Mouse (Mus musculus): ENCODE results near the gene Zfp64. TPM values are rescaled to one million over a fixed set of nuclear protein-coding genes. Genes with fewer than 3 reads are reported as not detected.

Gene Zfp64
- polyA plus RNA-seq, 1 experiment from 2014 or later: 39.4 TPM

GRCm38 (mm10) chr2:168980859-168981258 lies 25.5 kb upstream of the Zfp64 start:
- peak; percentile 80 for ATAC-seq (replicated peaks; ENCODE audit: low FRiP score)
- no peak overlapping the region for H3K4me3 ChIP-seq (ENCODE audit: low read depth, low read length)
- whole genome bisulfite sequencing: 53% methylated on average over 6 of the region's 6 CpGs

GRCm38 (mm10) chr2:168979742-168980141 lies 24.4 kb upstream of the Zfp64 start:
- no peak overlapping the region for H3K27ac ChIP-seq (ENCODE audit: low read depth, low read length)
- no peak overlapping the region for H3K9ac ChIP-seq (ENCODE audit: low read length)
- H3K27me3 ChIP-seq (ENCODE audit: control insufficient read depth, insufficient read depth, low read length): no peaks in the 10 kb centered on the region
- H3K4me2 ChIP-seq (ENCODE audit: low read depth, low read length, severe bottlenecking): no peak overlapping the region
- ATAC-seq (replicated peaks; ENCODE audit: low FRiP score) (no peak), DNase-seq (ENCODE audit: low spot score) (no peak)
- H3K9me3 ChIP-seq (ENCODE audit: control insufficient read depth, low read length): no peaks in the 10 kb centered on the region
- H3K4me3 ChIP-seq (ENCODE audit: low read depth, low read length): no peak overlapping the region
- WGBS: 59% methylated on average over 11 of the region's 11 CpGs
- H3K36me3 ChIP-seq (ENCODE audit: control insufficient read depth, insufficient read depth, low read length): no peaks in the 10 kb centered on the region
- no peaks in the 10 kb centered on the region for H3K4me1 ChIP-seq (replicated peaks; ENCODE audit: control insufficient read depth, insufficient read depth, low read length)

More at GRCm38 (mm10) chr2:168980859-168981258, 25.5 kb upstream of the Zfp64 start:
- H3K9ac ChIP-seq (ENCODE audit: low read length): no peak overlapping the region
- no peaks in the 10 kb centered on the region for H3K4me1 ChIP-seq (replicated peaks; ENCODE audit: control insufficient read depth, insufficient read depth, low read length)
- DNase-seq (ENCODE audit: low spot score): peak; percentile 70
- no peak overlapping the region for H3K27ac ChIP-seq (ENCODE audit: low read depth, low read length)
- H3K4me2 ChIP-seq (ENCODE audit: low read depth, low read length, severe bottlenecking): no peak overlapping the region
- no peaks in the 10 kb centered on the region for H3K36me3 ChIP-seq (ENCODE audit: control insufficient read depth, insufficient read depth, low read length)
- H3K9me3 ChIP-seq (ENCODE audit: control insufficient read depth, low read length): no peaks in the 10 kb centered on the region
- H3K27me3 ChIP-seq (ENCODE audit: control insufficient read depth, insufficient read depth, low read length): no peaks in the 10 kb centered on the region

- no peak overlapping the region for H3K9ac ChIP-seq (ENCODE audit: low read length)
- H3K27me3 ChIP-seq (ENCODE audit: control insufficient read depth, insufficient read depth, low read length): no peaks in the 10 kb centered on the region
- ATAC-seq (replicated peaks; ENCODE audit: low FRiP score) (no peak), DNase-seq (ENCODE audit: low spot score) (no peak)
- 62% methylated on average over 9 of the region's 9 CpGs for WGBS
- no peak overlapping the region for H3K4me2 ChIP-seq (ENCODE audit: low read depth, low read length, severe bottlenecking)
- H3K4me1 ChIP-seq (replicated peaks; ENCODE audit: control insufficient read depth, insufficient read depth, low read length): no peaks in the 10 kb centered on the region
- no peak overlapping the region for H3K27ac ChIP-seq (ENCODE audit: low read depth, low read length)
- no peaks in the 10 kb centered on the region for H3K36me3 ChIP-seq (ENCODE audit: control insufficient read depth, insufficient read depth, low read length)
- H3K4me3 ChIP-seq (ENCODE audit: low read depth, low read length): no peak overlapping the region
- no peaks in the 10 kb centered on the region for H3K9me3 ChIP-seq (ENCODE audit: control insufficient read depth, low read length)
Observed at GRCm38 (mm10) chr2:168978031-168978430, 22.6 kb upstream of the Zfp64 start.

- Histone ChIP-seq H3K4me1 (replicated peaks; ENCODE audit: control insufficient read depth, insufficient read depth, low read length) (no peaks in the 10 kb centered on the region), H3K9me3 (ENCODE audit: control insufficient read depth, low read length) (peaks cover 5% of the 10 kb centered on the region; the same call in 1 of the 2 replicates), H3K4me2 (ENCODE audit: low read depth, low read length, severe bottlenecking) (no peak overlapping the region), H3K27ac (ENCODE audit: low read depth, low read length) (no peak overlapping the region), H3K27me3 (ENCODE audit: control insufficient read depth, insufficient read depth, low read length) (no peaks in the 10 kb centered on the region), H3K4me3 (ENCODE audit: low read depth, low read length) (no peak overlapping the region), H3K36me3 (ENCODE audit: control insufficient read depth, insufficient read depth, low read length) (no peaks in the 10 kb centered on the region), H3K9ac (ENCODE audit: low read length) (no peak overlapping the region)
- no peak for DNase-seq (ENCODE audit: low spot score)
- 94% methylated on average over 20 of the region's 20 CpGs for whole genome bisulfite sequencing
- no peak for ATAC-seq (replicated peaks; ENCODE audit: low FRiP score)
Observed at GRCm38 (mm10) chr2:168970131-168970530, 14.7 kb upstream of the Zfp64 start.

- 83% methylated on average over 12 of the region's 12 CpGs for WGBS
Observed at GRCm38 (mm10) chr2:168968136-168968925, 12.9 kb upstream of the Zfp64 start.

GRCm38 (mm10) chr2:168966525-168966924 lies 11.1 kb upstream of the Zfp64 start:
- H3K9me3 ChIP-seq (ENCODE audit: control insufficient read depth, low read length): peaks cover 5% of the 10 kb centered on the region; the same call in 1 of the 2 replicates
- H3K27ac ChIP-seq (ENCODE audit: low read depth, low read length): no peak overlapping the region
- H3K4me1 ChIP-seq (replicated peaks; ENCODE audit: control insufficient read depth, insufficient read depth, low read length): no peaks in the 10 kb centered on the region
- 87% methylated on average over 6 of the region's 6 CpGs for WGBS
- H3K9ac ChIP-seq (ENCODE audit: low read length): no peak overlapping the region
- no peaks in the 10 kb centered on the region for H3K27me3 ChIP-seq (ENCODE audit: control insufficient read depth, insufficient read depth, low read length)
- H3K4me3 ChIP-seq (ENCODE audit: low read depth, low read length): no peak overlapping the region
- H3K36me3 ChIP-seq (ENCODE audit: control insufficient read depth, insufficient read depth, low read length): no peaks in the 10 kb centered on the region
- no peak overlapping the region for H3K4me2 ChIP-seq (ENCODE audit: low read depth, low read length, severe bottlenecking)
- ATAC-seq (replicated peaks; ENCODE audit: low FRiP score): no peak
- no peak for DNase-seq (ENCODE audit: low spot score)

More at GRCm38 (mm10) chr2:168968136-168968925, 12.9 kb upstream of the Zfp64 start:
- no peaks in the 10 kb centered on the region for H3K36me3 ChIP-seq (ENCODE audit: control insufficient read depth, insufficient read depth, low read length)
- ATAC-seq (replicated peaks; ENCODE audit: low FRiP score): no peak
- no peaks in the 10 kb centered on the region for H3K27me3 ChIP-seq (ENCODE audit: control insufficient read depth, insufficient read depth, low read length)
- DNase-seq (ENCODE audit: low spot score): no peak
- no peak overlapping the region for H3K4me3 ChIP-seq (ENCODE audit: low read depth, low read length)
- no peak overlapping the region for H3K27ac ChIP-seq (ENCODE audit: low read depth, low read length)
- no peak overlapping the region for H3K9ac ChIP-seq (ENCODE audit: low read length)
- no peak overlapping the region for H3K4me2 ChIP-seq (ENCODE audit: low read depth, low read length, severe bottlenecking)
- peaks cover 5% of the 10 kb centered on the region; the same call in 1 of the 2 replicates for H3K9me3 ChIP-seq (ENCODE audit: control insufficient read depth, low read length)
- no peaks in the 10 kb centered on the region for H3K4me1 ChIP-seq (replicated peaks; ENCODE audit: control insufficient read depth, insufficient read depth, low read length)

GRCm38 (mm10) chr2:168964849-168965248 lies 9.5 kb upstream of the Zfp64 start:
- Histone ChIP-seq H3K9ac (ENCODE audit: low read length) (no peak overlapping the region), H3K4me3 (ENCODE audit: low read depth, low read length) (no peak overlapping the region), H3K4me1 (replicated peaks; ENCODE audit: control insufficient read depth, insufficient read depth, low read length) (no peaks in the 10 kb centered on the region), H3K9me3 (ENCODE audit: control insufficient read depth, low read length) (peaks cover 5% of the 10 kb centered on the region; the same call in 1 of the 2 replicates), H3K36me3 (ENCODE audit: control insufficient read depth, insufficient read depth, low read length) (no peaks in the 10 kb centered on the region), H3K4me2 (ENCODE audit: low read depth, low read length, severe bottlenecking) (no peak overlapping the region), H3K27ac (ENCODE audit: low read depth, low read length) (no peak overlapping the region), H3K27me3 (ENCODE audit: control insufficient read depth, insufficient read depth, low read length) (no peaks in the 10 kb centered on the region)
- 99% methylated on average over 5 of the region's 5 CpGs for whole genome bisulfite sequencing
- no peak for DNase-seq (ENCODE audit: low spot score)
- ATAC-seq (replicated peaks; ENCODE audit: low FRiP score): no peak

GRCm38 (mm10) chr2:168961729-168962666 lies 6.6 kb upstream of the Zfp64 start:
- DNase-seq (ENCODE audit: low spot score) (no peak), ATAC-seq (replicated peaks; ENCODE audit: low FRiP score) (no peak)
- peaks cover 5% of the 10 kb centered on the region; the same call in 1 of the 2 replicates for H3K9me3 ChIP-seq (ENCODE audit: control insufficient read depth, low read length)
- H3K4me3 ChIP-seq (ENCODE audit: low read depth, low read length): no peak overlapping the region
- no peak overlapping the region for H3K27ac ChIP-seq (ENCODE audit: low read depth, low read length)
- H3K4me2 ChIP-seq (ENCODE audit: low read depth, low read length, severe bottlenecking): no peak overlapping the region
- 91% methylated on average over 4 of the region's 4 CpGs for WGBS
- H3K4me1 ChIP-seq (replicated peaks; ENCODE audit: control insufficient read depth, insufficient read depth, low read length): no peaks in the 10 kb centered on the region
- H3K36me3 ChIP-seq (ENCODE audit: control insufficient read depth, insufficient read depth, low read length): no peaks in the 10 kb centered on the region
- no peaks in the 10 kb centered on the region for H3K27me3 ChIP-seq (ENCODE audit: control insufficient read depth, insufficient read depth, low read length)
- H3K9ac ChIP-seq (ENCODE audit: low read length): no peak overlapping the region

All from forebrain, embryonic 11.5 days (tissue).